Mouse (Mus musculus) testis, adult 2 months (tissue): ENCODE data around the gene Gata1.

Experiments
- CTCF ChIP-seq: fragments of 200-500 bp; IDR thresholded peaks from 2 replicates; pipeline ENCODE4 v1.5.1; 2012; ENCODE audit warnings: low read depth, mild to moderate bottlenecking, inconsistent platforms, low read length, moderate library complexity; ENCODE audit not compliant: control insufficient read depth, insufficient read depth, insufficient replicate concordance
- POLR2A ChIP-seq: fragments of 200-500 bp; IDR thresholded peaks from 2 replicates; pipeline ENCODE4 v1.6.1; 2012; ENCODE audit warnings: low read depth, mild to moderate bottlenecking, inconsistent platforms, low read length, moderate library complexity; ENCODE audit not compliant: control insufficient read depth

DNA sequence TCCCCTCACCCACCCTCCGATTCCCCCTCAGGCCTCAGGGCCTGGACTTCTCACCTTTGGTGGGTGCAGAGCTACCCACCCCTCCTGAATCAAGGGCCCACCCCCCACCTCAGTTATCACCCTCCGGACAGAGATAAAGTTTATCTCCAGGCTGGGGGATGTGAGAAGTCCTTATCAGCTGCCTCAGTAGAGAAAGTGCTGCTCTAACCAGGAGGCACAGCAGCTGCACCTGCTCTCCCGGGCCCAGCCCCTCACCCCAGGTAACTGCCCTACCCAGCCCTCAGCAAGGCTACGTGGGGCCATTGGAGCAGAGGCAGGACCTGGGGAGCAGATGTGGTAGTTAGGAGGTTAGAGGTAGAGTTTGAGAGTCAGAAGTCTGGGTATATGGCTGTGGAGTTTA is 11.7 kb downstream of the Gata1 start:
- no peak for TF ChIP-seq CTCF
- TF ChIP-seq POLR2A = no peak
